Mouse (Mus musculus) mesoderm, embryonic 11.5 days (tissue): ENCODE results near the gene Armc5.

Experiments used
- DNase-seq: peaks from one replicate; pipeline ENCODE4 v3.0.0-alpha.2; 2012; ENCODE audit warnings: low read depth, low spot score

The Armc5 gene

DNA sequence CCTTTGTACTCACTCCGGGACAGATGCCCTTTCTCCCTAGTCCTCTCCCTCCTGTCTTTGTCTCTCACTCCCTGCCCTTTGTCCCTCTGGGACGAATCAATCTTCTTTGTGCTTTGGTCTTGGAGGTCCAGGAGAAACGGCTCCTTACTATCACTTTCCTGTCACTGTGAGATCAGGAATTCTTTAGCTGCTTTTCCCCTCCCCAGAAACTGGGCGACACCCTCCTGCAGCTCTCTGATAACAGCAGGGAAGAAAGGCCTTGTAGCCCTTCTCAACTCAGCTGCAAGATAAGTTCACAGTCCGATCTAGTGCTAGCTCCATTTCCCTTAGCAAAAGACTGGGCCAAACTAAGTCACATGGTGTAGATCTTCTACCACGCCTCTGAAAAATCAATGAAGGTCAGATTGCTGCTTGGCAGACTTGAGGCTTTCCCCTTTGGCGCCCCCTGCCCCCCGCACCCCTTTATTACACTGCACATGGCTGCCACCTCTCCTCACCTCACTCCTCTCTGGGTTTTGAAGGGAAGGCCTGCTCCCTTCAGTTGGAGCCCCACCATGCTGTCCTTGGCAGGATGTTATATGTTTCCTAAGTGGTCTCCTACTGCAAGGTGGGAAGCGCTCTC is 51.9 kb downstream of the Armc5 start:
- peak; percentile 58 for DNase-seq
